Mouse (Mus musculus) myocyte (in vitro differentiated cells): Measurements from ENCODE around the gene Ubc. TPM values are rescaled to one million over a fixed set of nuclear protein-coding genes. Genes with fewer than 3 reads are reported as not detected.

Experiments used
- H3K27me3 ChIP-seq: one replicate; pipeline ENCODE4 v1.6.1; 2011; ENCODE audit not compliant: control insufficient read depth, insufficient read depth, insufficient read length
- H3K36me3 ChIP-seq: one replicate; pipeline ENCODE4 v1.6.1; 2011; ENCODE audit not compliant: control insufficient read depth, insufficient read depth
- H3K4me2 ChIP-seq: one replicate; pipeline ENCODE4 v1.6.1; 2011; ENCODE audit warnings: low read depth, control low read depth
- H3K4me3 ChIP-seq: one replicate; pipeline ENCODE4 v1.5.1; 2011; ENCODE audit warnings: mild to moderate bottlenecking, control low read depth, moderate library complexity
- H3K79me2 ChIP-seq: one replicate; pipeline ENCODE4 v1.6.1; 2011; ENCODE audit not compliant: control insufficient read depth, insufficient read depth
- H3ac ChIP-seq: one replicate; pipeline ENCODE4 v1.6.1; 2011; ENCODE audit not compliant: control insufficient read depth, insufficient read length
- CEBPB ChIP-seq: IDR thresholded peaks from 2 replicates; pipeline ENCODE4 v1.6.1; 2011; ENCODE audit warnings: mild to moderate bottlenecking, moderate library complexity; ENCODE audit not compliant: poor library complexity, insufficient read depth, severe bottlenecking
- E2F4 ChIP-seq: IDR thresholded peaks from one replicate; pipeline ENCODE4 v1.6.1; 2011; ENCODE audit warnings: mild to moderate bottlenecking, control low read depth, moderate library complexity; ENCODE audit not compliant: insufficient read depth
- MAX ChIP-seq: IDR thresholded peaks from one replicate; pipeline ENCODE4 v1.6.1; 2011; ENCODE audit warnings: low read depth, mild to moderate bottlenecking, control low read depth
- MYOD1 ChIP-seq, 3 experiments: IDR thresholded peaks; one replicate each; pipeline ENCODE4 v1.6.1; 2011; ENCODE audit warnings: control low read depth in 2 of 3, low read depth in 2 of 3, mild to moderate bottlenecking in 2 of 3, moderate library complexity in 1 of 3; ENCODE audit not compliant: insufficient read length in 2 of 3, control insufficient read depth in 1 of 3
- MYOG ChIP-seq, 3 experiments: IDR thresholded peaks; one replicate each; pipeline ENCODE4 v1.6.1; 2011; ENCODE audit warnings: control low read depth in 2 of 3, low read depth in 2 of 3, mild to moderate bottlenecking in 2 of 3; ENCODE audit not compliant: insufficient read length in 2 of 3, control insufficient read depth in 1 of 3, insufficient read depth in 1 of 3
- POLR2A ChIP-seq: IDR thresholded peaks from one replicate; pipeline ENCODE4 v1.6.1; 2011; ENCODE audit warnings: low read depth, mild to moderate bottlenecking, control low read depth, moderate library complexity; ENCODE audit not compliant: insufficient read length
- POLR2AphosphoS2 ChIP-seq: IDR thresholded peaks from one replicate; pipeline ENCODE4 v1.6.1; 2011; ENCODE audit warnings: low read depth, control low read depth; ENCODE audit not compliant: insufficient read length
- REST ChIP-seq: IDR thresholded peaks from one replicate; pipeline ENCODE4 v1.6.1; 2011; ENCODE audit warnings: mild to moderate bottlenecking, control low read depth, moderate library complexity; ENCODE audit not compliant: insufficient read depth, insufficient read length
- SRF ChIP-seq: IDR thresholded peaks from one replicate; pipeline ENCODE4 v1.6.1; 2011; ENCODE audit warnings: low read depth; ENCODE audit not compliant: control insufficient read depth, insufficient read length
- TCF12 ChIP-seq: IDR thresholded peaks from one replicate; pipeline ENCODE4 v1.6.1; 2011; ENCODE audit warnings: mild to moderate bottlenecking, control low read depth; ENCODE audit not compliant: poor library complexity, insufficient read depth, severe bottlenecking
- TCF3 ChIP-seq: IDR thresholded peaks from one replicate; pipeline ENCODE4 v1.6.1; 2011; ENCODE audit warnings: low read depth, control low read depth; ENCODE audit not compliant: insufficient read length
- USF1 ChIP-seq: IDR thresholded peaks from one replicate; pipeline ENCODE4 v1.6.1; 2011; ENCODE audit warnings: low read depth, mild to moderate bottlenecking, control low read depth, moderate library complexity
- polyA plus RNA-seq: library from polyadenylated mRNA; unstranded; fragments of >200 nt; fragmentation: generic; extraction: Trizol; gene quantifications from one replicate; pipeline ENCODE4 v1.2.1, GENCODE M21; 2012; ENCODE audit warnings: missing spikeins

The Ubc gene
- polyA plus RNA-seq, 1 experiment: 878 TPM

- no peak overlapping the region for H3K4me3 ChIP-seq
- no peak overlapping the region for H3ac ChIP-seq
- TF ChIP-seq POLR2AphosphoS2 (no peak), POLR2A (no peak)
- no peaks in the 10 kb centered on the region for H3K36me3 ChIP-seq
- no peaks in the 10 kb centered on the region for H3K27me3 ChIP-seq
- H3K4me2 ChIP-seq: no peak overlapping the region
- H3K79me2 ChIP-seq: peaks cover 5% of the 10 kb centered on the region
These were observed 45.7 kb downstream of the Ubc start for GRCm38 (mm10) chr5:125344296-125344695.

GRCm38 (mm10) chr5:125341459-125342090 is 48.4 kb downstream of the Ubc start:
- Histone ChIP-seq H3K36me3 (no peaks in the 10 kb centered on the region), H3K79me2 (peaks cover 5% of the 10 kb centered on the region), H3ac (no peak overlapping the region), H3K4me3 (peak overlapping the region; percentile 71), H3K4me2 (peak overlapping the region; percentile 77), H3K27me3 (no peaks in the 10 kb centered on the region)
- TF ChIP-seq POLR2AphosphoS2 (no peak), E2F4 (no peak), TCF3 (no peak), MYOD1 (IDR thresholded peaks at IDR 0.05; ENCODE audit: control insufficient read depth in 1 of 3, insufficient read length in 2 of 3, low read depth in 2 of 3) (no peak), REST (no peak), CEBPB (no peak), POLR2A (no peak), USF1 (no peak), TCF12 (no peak), SRF (no peak), MAX (no peak), MYOG (IDR thresholded peaks at IDR 0.05; ENCODE audit: control insufficient read depth in 1 of 3, insufficient read depth in 1 of 3, insufficient read length in 2 of 3, low read depth in 2 of 3) (no peak)

- peak within 1 kb of the TSS; percentile 77 for H3K4me2 ChIP-seq
- peak within 1 kb of the TSS; percentile 71 for H3K4me3 ChIP-seq
- H3K27me3 ChIP-seq: no peaks in the 10 kb centered on the region
- H3K36me3 ChIP-seq: no peaks in the 10 kb centered on the region
- TF ChIP-seq USF1: no peak
- TF ChIP-seq POLR2AphosphoS2: peak; percentile 79
- peak; percentile 82 for TF ChIP-seq POLR2A
- H3ac ChIP-seq: peak within 1 kb of the TSS; percentile 35
- H3K79me2 ChIP-seq: peaks cover 5% of the 10 kb centered on the region
These were observed 49.3 kb downstream of the Ubc start, which contains the start of gene Scarb1 for GRCm38 (mm10) chr5:125340547-125341262. TSS of gene Scarb1 (minus strand) at chr5:125341094.

- Histone ChIP-seq H3K79me2 (peaks cover 5% of the 10 kb centered on the region), H3K4me2 (peak overlapping the region; percentile 77), H3K27me3 (no peaks in the 10 kb centered on the region), H3K4me3 (peak overlapping the region; percentile 71), H3K36me3 (no peaks in the 10 kb centered on the region), H3ac (peak overlapping the region; percentile 35)
- no peak for TF ChIP-seq TCF3
- no peak for TF ChIP-seq MYOD1 (IDR thresholded peaks at IDR 0.05; ENCODE audit: control insufficient read depth in 1 of 3, insufficient read length in 2 of 3, low read depth in 2 of 3)
- TF ChIP-seq USF1: no peak
- TF ChIP-seq MYOG (IDR thresholded peaks at IDR 0.05; ENCODE audit: control insufficient read depth in 1 of 3, insufficient read depth in 1 of 3, insufficient read length in 2 of 3, low read depth in 2 of 3): no peak
- TF ChIP-seq MAX: no peak
- TF ChIP-seq POLR2AphosphoS2: no peak
- TF ChIP-seq E2F4: no peak
- TF ChIP-seq CEBPB: no peak
- no peak for TF ChIP-seq SRF
- TF ChIP-seq REST: no peak
- TF ChIP-seq TCF12: no peak
- no peak for TF ChIP-seq POLR2A
These were observed 50.0 kb downstream of the Ubc start for GRCm38 (mm10) chr5:125339851-125340531.

- Histone ChIP-seq H3K79me2 (peaks cover 5% of the 10 kb centered on the region), H3K36me3 (no peaks in the 10 kb centered on the region), H3K4me3 (peak overlapping the region; percentile 71), H3ac (no peak overlapping the region), H3K27me3 (no peaks in the 10 kb centered on the region), H3K4me2 (peak overlapping the region; percentile 77)
- no peak for TF ChIP-seq POLR2AphosphoS2
- no peak for TF ChIP-seq POLR2A
- TF ChIP-seq CEBPB: no peak
- TF ChIP-seq E2F4: no peak
- TF ChIP-seq REST: no peak
- TF ChIP-seq TCF3: no peak
- no peak for TF ChIP-seq MYOG (IDR thresholded peaks at IDR 0.05; ENCODE audit: control insufficient read depth in 1 of 3, insufficient read depth in 1 of 3, insufficient read length in 2 of 3, low read depth in 2 of 3)
These were observed 50.8 kb downstream of the Ubc start for GRCm38 (mm10) chr5:125339108-125339751.
